Mouse (Mus musculus): ENCODE data around the gene Rbfox1. TPM values are rescaled to one million over a fixed set of nuclear protein-coding genes. Genes with fewer than 3 reads are reported as not detected.

Gene Rbfox1
- polyA plus RNA-seq, 1 experiment from 2014 or later = 1.9 TPM

DNA sequence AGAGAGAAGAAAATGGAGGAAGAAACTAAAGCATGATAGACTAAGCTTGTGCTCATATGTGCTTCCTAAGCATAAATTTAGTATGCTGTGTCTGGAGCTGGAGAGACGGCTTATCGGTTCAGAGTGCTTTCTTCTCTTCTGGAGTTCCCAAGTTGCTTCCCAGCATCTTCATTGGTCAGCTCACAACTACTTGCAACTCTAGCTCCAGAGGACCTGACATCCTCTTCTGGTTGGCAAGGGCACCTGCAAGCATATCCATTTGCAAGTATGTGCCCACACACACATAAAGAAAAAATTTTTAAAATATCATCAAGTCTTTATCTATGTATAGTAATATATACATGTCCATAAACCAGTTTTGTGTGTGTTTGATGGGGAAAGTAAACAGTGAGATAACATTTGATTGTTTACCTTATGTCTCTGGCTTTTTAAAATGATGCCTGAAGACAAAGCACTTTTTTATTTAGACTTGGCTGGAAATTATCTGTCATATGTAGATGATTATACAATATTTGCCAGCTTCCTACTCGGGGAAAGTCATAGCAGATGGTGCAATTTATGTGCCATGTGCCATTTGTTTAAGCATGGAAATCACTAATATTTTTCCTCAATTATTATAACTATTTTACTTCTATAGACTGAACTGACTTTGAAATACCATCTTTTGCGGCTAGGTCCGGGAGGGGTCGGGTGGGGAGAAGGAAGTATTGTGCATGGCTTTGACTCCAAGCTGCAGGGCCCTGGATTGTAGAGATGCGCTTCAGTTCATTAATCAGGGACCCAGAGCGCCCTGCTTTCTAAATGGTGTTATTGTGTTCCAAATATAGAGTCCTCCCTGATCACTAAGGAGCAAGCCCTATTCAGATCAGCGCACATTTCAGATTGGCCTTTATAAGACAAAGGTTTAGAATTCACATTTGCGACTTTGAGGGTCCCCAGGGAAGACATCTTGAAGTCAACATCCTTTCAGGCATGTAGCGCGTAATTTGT is 542.4 kb downstream of the Rbfox1 start:
- ATAC-seq (ENCODE audit: low FRiP score, low TSS enrichment) = no peak
- no peaks in the 10 kb centered on the region for H3K36me3 ChIP-seq (ENCODE audit: control insufficient read depth, insufficient read depth, low read length)
- H3K4me1 ChIP-seq (replicated peaks; ENCODE audit: control insufficient read depth, insufficient read depth) = no peaks in the 10 kb centered on the region
- H3K27ac ChIP-seq (replicated peaks) = no peak overlapping the region
- no peak for DNase-seq (ENCODE audit: low spot score)
- TF ChIP-seq EP300 (optimal IDR thresholded peaks at IDR 0.05) (no peak), CTCF (IDR thresholded peaks at IDR 0.05; ENCODE audit: low read depth) (no peak)
- no peaks in the 10 kb centered on the region for H3K9me3 ChIP-seq (ENCODE audit: control insufficient read depth, low read length)
- H3K9ac ChIP-seq (ENCODE audit: low read length) = no peak overlapping the region
- no peak overlapping the region for H3K4me2 ChIP-seq (replicated peaks; ENCODE audit: low read depth)
- no peak overlapping the region for H3K4me3 ChIP-seq (ENCODE audit: low read depth, low read length)
- no peaks in the 10 kb centered on the region for H3K27me3 ChIP-seq (ENCODE audit: control insufficient read depth, insufficient read depth, low read length)
- WGBS = 79% methylated on average over 12 of the region's 12 CpGs

GRCm38 (mm10) chr16:6430981-6431380 is 545.8 kb downstream of the Rbfox1 start:
- ATAC-seq (ENCODE audit: low FRiP score, low TSS enrichment) (no peak), DNase-seq (ENCODE audit: low spot score) (no peak)
- H3K9ac ChIP-seq (ENCODE audit: low read length) = no peak overlapping the region
- H3K4me1 ChIP-seq (replicated peaks; ENCODE audit: control insufficient read depth, insufficient read depth) = no peaks in the 10 kb centered on the region
- no peaks in the 10 kb centered on the region for H3K36me3 ChIP-seq (ENCODE audit: control insufficient read depth, insufficient read depth, low read length)
- no peak overlapping the region for H3K27ac ChIP-seq (replicated peaks)
- no peak overlapping the region for H3K4me3 ChIP-seq (ENCODE audit: low read depth, low read length)
- H3K9me3 ChIP-seq (ENCODE audit: control insufficient read depth, low read length) = no peaks in the 10 kb centered on the region
- TF ChIP-seq EP300 (optimal IDR thresholded peaks at IDR 0.05) = no peak
- TF ChIP-seq CTCF (IDR thresholded peaks at IDR 0.05; ENCODE audit: low read depth) = no peak
- 71% methylated on average over 2 of the region's 2 CpGs for WGBS
- H3K4me2 ChIP-seq (replicated peaks; ENCODE audit: low read depth) = no peak overlapping the region
- no peaks in the 10 kb centered on the region for H3K27me3 ChIP-seq (ENCODE audit: control insufficient read depth, insufficient read depth, low read length)

DNA sequence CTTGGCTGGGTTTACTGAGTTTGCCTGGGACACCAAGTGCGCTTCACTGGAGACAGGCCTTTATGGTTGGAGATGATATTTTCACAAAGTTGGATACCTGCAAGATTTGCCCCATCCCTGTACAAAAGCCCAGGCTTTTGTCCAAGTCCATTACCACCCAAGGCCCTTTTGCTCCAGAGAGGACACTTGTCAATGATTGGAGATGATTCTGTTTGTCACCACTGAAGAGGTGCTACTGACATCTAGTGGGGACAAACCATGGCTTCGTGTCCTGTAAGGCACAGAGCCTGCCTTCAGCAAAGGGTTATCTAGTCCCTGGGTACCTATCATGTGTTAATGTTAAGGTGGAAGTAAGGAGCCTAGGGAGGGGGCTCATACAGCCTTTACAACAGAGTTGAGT is 551.3 kb downstream of the Rbfox1 start:
- 61% methylated on average over 2 of the region's 2 CpGs for WGBS
- no peak for ATAC-seq (ENCODE audit: low FRiP score, low TSS enrichment)

GRCm38 (mm10) chr16:6448250-6448649 is 563.1 kb downstream of the Rbfox1 start:
- 40% methylated on average over 5 of the region's 5 CpGs for WGBS
- H3K36me3 ChIP-seq (ENCODE audit: control insufficient read depth, insufficient read depth, low read length) = no peaks in the 10 kb centered on the region
- H3K4me2 ChIP-seq (replicated peaks; ENCODE audit: low read depth) = no peak overlapping the region
- H3K4me3 ChIP-seq (ENCODE audit: low read depth, low read length) = no peak overlapping the region
- no peak for DNase-seq (ENCODE audit: low spot score)
- H3K4me1 ChIP-seq (replicated peaks; ENCODE audit: control insufficient read depth, insufficient read depth) = no peaks in the 10 kb centered on the region
- no peak overlapping the region for H3K27ac ChIP-seq (replicated peaks)
- no peak overlapping the region for H3K9ac ChIP-seq (ENCODE audit: low read length)
- H3K27me3 ChIP-seq (ENCODE audit: control insufficient read depth, insufficient read depth, low read length) = no peaks in the 10 kb centered on the region
- TF ChIP-seq EP300 (optimal IDR thresholded peaks at IDR 0.05) (no peak), CTCF (IDR thresholded peaks at IDR 0.05; ENCODE audit: low read depth) (no peak)
- ATAC-seq (ENCODE audit: low FRiP score, low TSS enrichment) = no peak
- H3K9me3 ChIP-seq (ENCODE audit: control insufficient read depth, low read length) = no peaks in the 10 kb centered on the region

More for the DNA sequence above, 551.3 kb downstream of the Rbfox1 start:
- Histone ChIP-seq H3K4me3 (ENCODE audit: low read depth, low read length) (no peak overlapping the region), H3K9ac (ENCODE audit: low read length) (no peak overlapping the region), H3K4me2 (replicated peaks; ENCODE audit: low read depth) (no peak overlapping the region), H3K4me1 (replicated peaks; ENCODE audit: control insufficient read depth, insufficient read depth) (no peaks in the 10 kb centered on the region), H3K27ac (replicated peaks) (no peak overlapping the region), H3K27me3 (ENCODE audit: control insufficient read depth, insufficient read depth, low read length) (no peaks in the 10 kb centered on the region), H3K9me3 (ENCODE audit: control insufficient read depth, low read length) (no peaks in the 10 kb centered on the region), H3K36me3 (ENCODE audit: control insufficient read depth, insufficient read depth, low read length) (no peaks in the 10 kb centered on the region)
- DNase-seq (ENCODE audit: low spot score) = no peak
- TF ChIP-seq CTCF (IDR thresholded peaks at IDR 0.05; ENCODE audit: low read depth) (peak; percentile 12; the same call in 1 of the 2 replicates), EP300 (optimal IDR thresholded peaks at IDR 0.05) (no peak)

GRCm38 (mm10) chr16:6455349-6455748 is 570.2 kb downstream of the Rbfox1 start:
- Histone ChIP-seq H3K4me1 (replicated peaks; ENCODE audit: control insufficient read depth, insufficient read depth) (no peaks in the 10 kb centered on the region), H3K27me3 (ENCODE audit: control insufficient read depth, insufficient read depth, low read length) (no peaks in the 10 kb centered on the region), H3K27ac (replicated peaks) (no peak overlapping the region), H3K4me2 (replicated peaks; ENCODE audit: low read depth) (no peak overlapping the region), H3K9me3 (ENCODE audit: control insufficient read depth, low read length) (no peaks in the 10 kb centered on the region), H3K9ac (ENCODE audit: low read length) (no peak overlapping the region), H3K36me3 (ENCODE audit: control insufficient read depth, insufficient read depth, low read length) (no peaks in the 10 kb centered on the region), H3K4me3 (ENCODE audit: low read depth, low read length) (no peak overlapping the region)
- no peak for ATAC-seq (ENCODE audit: low FRiP score, low TSS enrichment)
- 72% methylated on average over 3 of the region's 3 CpGs for WGBS
- DNase-seq (ENCODE audit: low spot score) = no peak
- TF ChIP-seq CTCF (IDR thresholded peaks at IDR 0.05; ENCODE audit: low read depth) (peak; percentile 51), EP300 (optimal IDR thresholded peaks at IDR 0.05) (no peak)

DNA sequence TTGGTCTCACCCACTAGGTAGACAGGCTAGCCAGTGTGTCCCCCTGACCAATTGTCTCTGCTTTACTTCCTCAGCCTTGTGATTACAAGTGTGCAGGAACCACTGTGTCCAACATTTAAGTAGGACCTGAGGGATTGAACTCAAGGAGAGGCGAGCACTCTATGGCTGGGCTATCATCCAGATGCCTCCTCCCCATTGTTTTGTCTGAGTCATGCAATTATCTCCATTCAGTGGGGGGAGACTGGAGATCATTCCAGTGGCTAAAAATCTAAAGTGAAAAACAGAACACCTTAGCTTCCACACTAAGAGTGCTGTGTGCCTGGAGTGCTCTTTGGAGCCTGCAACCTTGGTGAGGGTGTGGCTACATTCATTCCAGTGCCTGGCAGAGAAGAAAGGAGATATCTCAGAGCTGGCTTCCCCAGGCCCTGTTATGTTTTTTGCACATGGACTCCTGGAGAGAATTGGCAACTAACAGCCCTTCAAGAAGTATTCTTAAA is 594.0 kb downstream of the Rbfox1 start:
- WGBS = 44% methylated on average over 1 of the region's 1 CpGs
- H3K4me1 ChIP-seq (replicated peaks; ENCODE audit: control insufficient read depth, insufficient read depth) = no peaks in the 10 kb centered on the region
- ATAC-seq (ENCODE audit: low FRiP score, low TSS enrichment) (no peak), DNase-seq (ENCODE audit: low spot score) (no peak)
- no peak overlapping the region for H3K27ac ChIP-seq (replicated peaks)
- no peaks in the 10 kb centered on the region for H3K27me3 ChIP-seq (ENCODE audit: control insufficient read depth, insufficient read depth, low read length)
- TF ChIP-seq EP300 (optimal IDR thresholded peaks at IDR 0.05) (no peak), CTCF (IDR thresholded peaks at IDR 0.05; ENCODE audit: low read depth) (no peak)
- H3K9me3 ChIP-seq (ENCODE audit: control insufficient read depth, low read length) = no peaks in the 10 kb centered on the region
- no peak overlapping the region for H3K4me3 ChIP-seq (ENCODE audit: low read depth, low read length)
- no peak overlapping the region for H3K9ac ChIP-seq (ENCODE audit: low read length)
- no peak overlapping the region for H3K4me2 ChIP-seq (replicated peaks; ENCODE audit: low read depth)
- no peaks in the 10 kb centered on the region for H3K36me3 ChIP-seq (ENCODE audit: control insufficient read depth, insufficient read depth, low read length)
